Mouse (Mus musculus): ENCODE measurements around the gene Adam21.
A peak's percentile ranks its signal among the peaks of the same experiment; 100 is the strongest.
"Not testable (repeated sequence)": the region's sequence is repeated elsewhere in the genome, so short reads cannot be mapped to it uniquely, and the experiment has no call there.

Gene Adam21

DNA sequence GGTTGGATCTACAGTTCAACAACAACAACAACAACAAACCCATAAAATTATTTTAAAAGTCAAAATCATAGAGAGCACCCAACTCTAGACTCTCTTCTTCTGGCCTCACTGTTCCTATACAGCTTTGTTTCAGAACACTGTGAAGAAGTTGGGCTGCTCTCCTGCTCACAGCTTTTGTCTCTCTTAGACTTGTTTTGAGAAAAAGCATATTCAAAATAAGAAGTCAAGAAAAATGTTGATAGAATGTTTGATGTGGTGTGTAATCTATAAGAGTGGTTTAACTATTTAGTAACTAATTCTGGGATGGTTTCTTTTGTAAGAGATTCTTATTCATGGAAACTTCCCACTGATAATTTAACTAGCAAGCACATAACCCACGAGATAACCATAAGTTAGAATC lies at the start of gene Adam21:
Gene Adam21 (minus strand): TSS at position 101 of the 400 bp plus-strand sequence.
- DNase-seq (ENCODE audit: low read depth, low spot score), result no peak

DNA sequence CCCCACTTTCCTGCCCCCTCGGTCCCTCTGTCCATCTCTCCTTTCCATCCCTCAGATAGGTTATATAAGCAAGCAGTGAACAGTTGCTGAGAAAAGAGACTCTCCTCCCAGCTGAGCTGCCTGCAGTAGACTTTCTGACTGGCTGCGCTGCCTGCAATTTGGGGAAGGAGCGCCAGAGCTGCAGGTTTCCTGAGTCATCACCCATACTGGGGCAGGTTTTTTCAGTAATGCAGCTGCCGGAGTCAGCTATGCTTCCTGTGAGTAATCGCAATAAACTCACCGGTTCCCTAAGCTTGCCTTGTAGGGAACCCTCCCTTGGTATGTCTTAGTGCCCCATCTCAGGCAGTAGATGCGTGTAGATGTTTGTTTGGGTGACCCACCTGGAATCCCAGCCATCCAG lies 48.7 kb upstream of the Adam21 start:
- no peak for DNase-seq (ENCODE audit: low read depth, low spot score)

DNA sequence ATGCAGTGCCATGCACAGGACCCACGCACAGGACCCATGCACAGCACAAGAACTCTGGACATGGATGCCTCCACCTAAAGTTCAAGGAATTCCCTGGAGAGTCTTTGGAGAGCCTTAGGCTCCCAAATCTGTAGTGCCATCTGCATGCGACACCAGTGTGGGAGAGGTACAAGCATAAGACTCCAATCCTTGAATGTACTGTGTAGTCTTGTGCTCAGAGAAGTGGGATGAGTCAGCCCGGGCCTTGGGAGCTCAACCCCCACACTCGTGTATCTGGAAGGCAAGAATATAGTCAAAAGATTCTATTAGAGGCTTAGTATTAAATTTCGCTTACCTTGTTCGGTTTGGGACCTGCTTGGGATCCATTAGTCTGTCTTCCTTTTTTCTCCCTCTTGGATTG lies 47.5 kb upstream of the Adam21 start:
- DNase-seq (ENCODE audit: low read depth, low spot score), result no peak

DNA sequence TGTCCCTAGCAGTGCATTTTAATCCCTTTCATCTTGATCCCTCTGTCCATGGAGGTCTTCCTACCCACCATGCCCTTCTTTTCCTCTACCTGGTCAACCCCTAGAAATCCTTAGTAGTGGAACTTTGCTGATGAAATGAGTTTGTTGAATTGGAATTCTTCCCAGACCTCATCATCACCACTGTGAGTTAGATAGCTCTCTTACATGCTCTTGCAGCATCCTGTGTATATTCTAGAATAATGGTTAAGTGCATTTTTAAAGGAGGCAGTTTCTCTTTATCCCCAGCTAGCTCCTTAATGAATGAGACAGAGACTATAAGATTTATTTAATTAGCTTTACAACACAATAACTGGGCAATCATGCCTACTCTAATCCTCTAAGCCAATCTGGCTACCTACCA lies 41.2 kb upstream of the Adam21 start:
- no peak for DNase-seq (ENCODE audit: low read depth, low spot score)

DNA sequence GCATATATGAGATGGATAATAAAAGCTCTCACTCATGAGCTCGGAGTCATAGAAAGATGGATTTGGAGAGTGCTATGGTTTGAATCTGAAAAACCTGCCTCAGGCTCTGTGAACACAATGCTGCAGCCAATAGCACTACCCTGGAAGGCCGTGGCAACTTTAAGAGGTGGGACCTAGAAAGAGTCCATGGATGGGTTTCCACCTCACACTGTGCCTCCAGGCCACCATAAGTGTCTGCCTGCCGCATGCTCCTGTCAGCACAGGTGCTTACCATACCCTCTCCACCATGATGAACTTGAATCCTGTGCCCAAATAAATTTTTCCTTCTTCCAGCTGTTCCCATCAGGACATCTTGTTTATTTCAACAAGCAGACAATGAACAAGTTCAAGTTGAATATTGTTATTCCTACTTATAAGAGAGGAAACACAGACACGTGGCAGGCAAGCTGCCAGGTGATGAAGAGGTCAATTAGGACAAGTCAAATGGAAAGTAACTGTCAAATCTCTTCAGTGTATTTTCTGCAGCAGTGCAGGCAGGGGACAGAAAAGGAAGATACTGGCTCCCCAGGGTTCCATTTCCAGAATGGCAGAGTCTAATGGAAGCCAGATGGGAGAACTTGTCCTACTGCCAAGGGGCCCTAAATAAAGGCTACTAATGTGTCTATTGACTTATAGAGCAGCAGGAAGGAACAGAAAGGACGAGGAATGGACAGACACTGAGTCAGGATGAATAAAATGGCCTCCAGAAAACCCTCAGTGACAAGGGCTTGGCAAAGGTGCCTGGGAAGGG lies 36.9 kb upstream of the Adam21 start:
- no peak for DNase-seq (ENCODE audit: low read depth, low spot score)

DNA sequence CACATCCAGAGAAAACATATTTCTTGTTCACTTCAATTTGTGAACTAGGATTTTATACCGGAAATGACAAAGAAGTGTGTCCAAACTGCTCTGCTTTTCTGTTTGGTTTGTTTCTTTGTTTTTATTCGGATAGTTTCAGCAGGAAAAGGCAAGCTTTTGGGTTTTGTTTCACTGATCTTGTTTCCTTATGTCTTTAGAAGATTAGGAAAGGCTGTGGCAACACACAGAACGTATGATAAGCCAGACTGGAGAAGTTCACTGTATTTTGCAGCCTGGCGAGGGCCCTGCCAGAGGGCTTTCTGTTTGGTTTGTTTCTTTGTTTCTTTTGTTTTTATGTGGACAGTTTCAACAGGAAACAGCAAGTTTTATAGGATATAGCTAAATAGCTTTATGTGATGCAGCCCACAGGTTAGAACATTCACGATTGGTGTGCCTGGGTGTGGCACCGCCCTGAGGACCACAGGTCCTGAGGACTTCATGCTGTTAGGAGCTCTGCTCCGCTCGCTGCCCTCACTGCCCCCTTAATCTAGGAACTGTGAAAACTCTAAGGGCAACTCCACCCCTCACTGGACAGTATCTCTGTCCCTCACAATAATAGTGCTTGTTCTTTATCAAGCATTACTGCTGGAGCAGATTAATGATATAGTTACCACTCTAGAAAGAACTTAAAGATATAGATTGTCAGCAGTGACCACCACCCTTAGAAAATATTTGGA lies 28.4 kb upstream of the Adam21 start:
- DNase-seq (ENCODE audit: low read depth, low spot score), result no peak

DNA sequence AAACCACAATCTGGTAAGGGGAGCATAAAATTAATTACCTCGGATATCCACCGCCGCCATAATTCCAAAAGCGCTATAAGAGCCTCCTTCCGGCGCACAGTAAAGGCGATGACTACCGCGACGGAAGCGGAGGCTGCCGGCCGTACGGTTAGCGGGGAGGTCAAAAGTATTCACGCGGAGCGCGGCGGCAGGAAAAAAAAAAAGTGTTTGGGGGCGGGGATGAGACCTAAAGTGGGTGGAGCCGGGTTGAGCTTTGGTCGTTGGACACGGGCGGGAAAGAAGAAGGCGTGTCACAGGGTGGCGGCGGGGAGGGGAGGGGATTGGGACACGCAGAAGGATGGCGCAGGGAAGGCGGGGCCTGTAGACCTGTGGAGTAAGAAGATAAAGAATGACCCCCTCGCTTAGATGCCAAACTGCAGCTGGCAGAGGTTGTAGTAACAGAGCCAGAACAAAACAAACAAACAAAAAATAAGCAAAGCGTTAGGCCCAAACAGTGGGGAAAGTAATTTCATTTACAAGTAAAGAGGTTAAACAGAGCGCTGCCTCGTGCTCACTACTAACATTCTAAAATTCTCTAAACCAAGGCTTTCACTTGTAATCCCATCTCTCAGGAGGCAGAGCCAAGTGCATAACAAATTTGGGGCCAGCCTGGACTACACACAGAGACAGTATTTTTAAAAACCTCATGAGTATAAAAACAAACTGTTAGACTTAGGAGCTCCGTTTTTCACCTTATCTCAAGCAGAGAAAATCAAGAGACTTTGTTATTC lies 26.8 kb upstream of the Adam21 start, which contains the start of gene Med6:
Gene Med6 (minus strand): TSS at position 107 of the 770 bp plus-strand sequence.
- DNase-seq (ENCODE audit: low read depth, low spot score), result peak; percentile 97

DNA sequence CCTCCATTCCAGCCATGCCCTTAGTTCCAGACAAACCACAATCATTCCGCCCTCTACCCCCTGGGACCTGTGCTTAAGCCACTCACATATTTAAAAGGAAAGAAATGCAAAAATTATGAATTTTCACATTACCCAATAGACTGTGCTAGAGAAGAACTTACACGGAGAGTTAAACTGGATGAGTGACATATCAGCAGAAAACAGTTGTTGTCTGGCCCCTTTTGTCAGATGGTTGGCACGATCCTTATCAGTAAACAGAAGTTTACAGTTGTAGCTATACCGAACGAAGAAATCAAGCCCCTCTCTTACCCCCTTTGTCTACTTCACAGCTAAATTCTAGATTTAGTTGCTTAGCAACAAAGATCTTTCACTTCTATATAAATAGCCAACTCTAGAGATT lies 343 bp downstream of the Adam21 start:
- no peak for DNase-seq (ENCODE audit: low read depth, low spot score)

DNA sequence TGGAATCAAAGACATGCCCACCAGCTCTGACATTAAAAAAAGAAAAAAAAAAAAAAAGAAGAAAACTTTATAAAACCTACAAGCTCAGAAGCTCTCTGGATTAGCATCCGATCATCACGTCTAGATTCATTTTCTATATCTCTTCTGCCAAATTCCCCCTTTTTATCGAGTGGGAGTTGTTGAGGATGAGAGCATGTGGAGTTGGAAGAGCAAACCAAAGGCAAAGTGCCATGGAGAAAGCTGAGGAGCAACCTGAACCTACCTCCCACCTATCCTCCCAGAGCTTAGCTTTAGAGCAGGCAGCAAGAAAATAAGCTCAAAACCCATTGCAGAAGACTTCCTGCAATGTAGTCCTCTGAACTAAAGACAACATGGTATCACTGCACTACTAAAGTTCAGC lies 4.1 kb downstream of the Adam21 start:
- no peak for DNase-seq (ENCODE audit: low read depth, low spot score)

DNA sequence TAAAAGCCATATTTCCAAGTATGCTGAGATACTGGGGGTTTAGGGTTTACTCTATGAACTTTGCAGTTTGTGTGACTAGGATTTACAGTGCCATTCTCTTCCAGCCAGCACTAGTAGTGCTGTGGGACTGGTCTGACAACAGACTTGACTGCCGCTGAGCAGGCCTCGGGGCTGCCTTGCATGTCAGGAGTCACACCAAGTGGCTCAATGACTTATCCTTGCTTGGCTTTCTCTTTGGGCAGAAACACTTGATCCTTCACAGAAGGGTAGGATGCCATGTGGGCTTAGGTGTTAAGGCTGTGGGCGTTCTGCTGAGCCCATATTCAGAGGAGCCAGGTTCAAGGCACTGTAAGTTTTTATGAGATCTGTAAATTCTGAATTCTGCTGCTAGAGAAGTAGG lies 19.0 kb downstream of the Adam21 start:
- no peak for DNase-seq (ENCODE audit: low read depth, low spot score)

DNA sequence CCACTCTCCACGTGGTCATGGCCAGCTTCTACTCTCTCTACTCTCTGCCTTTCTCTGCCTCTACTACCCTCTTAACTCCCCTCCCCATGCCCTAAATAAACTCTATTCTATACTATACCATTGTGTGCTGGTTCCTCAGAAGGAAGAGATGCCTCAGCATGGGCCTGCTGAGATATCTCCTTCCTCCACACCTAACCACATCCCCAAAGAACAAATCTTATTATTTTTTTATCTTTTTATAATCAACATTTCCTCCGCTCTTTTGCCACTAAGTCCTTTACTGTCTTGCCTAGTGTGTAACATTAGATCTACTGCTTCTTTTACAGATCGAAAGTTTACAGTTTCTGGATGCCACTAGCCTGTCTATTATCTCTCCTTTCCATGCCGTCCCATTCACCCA lies 21.1 kb downstream of the Adam21 start:
- DNase-seq (ENCODE audit: low read depth, low spot score), result no peak

DNA sequence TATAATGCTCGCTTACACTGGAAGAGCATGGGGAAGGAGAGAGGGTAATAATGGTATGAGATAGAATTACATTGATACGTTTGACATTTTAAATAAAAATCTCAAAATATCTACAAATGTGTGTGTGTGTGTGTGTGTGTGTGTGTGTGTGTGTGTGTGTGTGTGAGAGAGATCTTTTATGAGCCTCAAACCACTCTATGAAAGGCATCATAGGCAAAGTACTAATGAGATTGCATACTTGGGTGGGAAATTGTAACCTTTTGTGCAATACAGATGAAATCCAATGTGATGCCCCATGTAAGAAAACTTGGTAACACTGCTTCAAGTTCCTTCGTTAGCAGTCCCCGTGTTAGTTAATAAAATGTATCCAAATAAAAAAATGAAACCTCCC lies 35.2 kb downstream of the Adam21 start:
- no peak for DNase-seq (ENCODE audit: low read depth, low spot score)

DNA sequence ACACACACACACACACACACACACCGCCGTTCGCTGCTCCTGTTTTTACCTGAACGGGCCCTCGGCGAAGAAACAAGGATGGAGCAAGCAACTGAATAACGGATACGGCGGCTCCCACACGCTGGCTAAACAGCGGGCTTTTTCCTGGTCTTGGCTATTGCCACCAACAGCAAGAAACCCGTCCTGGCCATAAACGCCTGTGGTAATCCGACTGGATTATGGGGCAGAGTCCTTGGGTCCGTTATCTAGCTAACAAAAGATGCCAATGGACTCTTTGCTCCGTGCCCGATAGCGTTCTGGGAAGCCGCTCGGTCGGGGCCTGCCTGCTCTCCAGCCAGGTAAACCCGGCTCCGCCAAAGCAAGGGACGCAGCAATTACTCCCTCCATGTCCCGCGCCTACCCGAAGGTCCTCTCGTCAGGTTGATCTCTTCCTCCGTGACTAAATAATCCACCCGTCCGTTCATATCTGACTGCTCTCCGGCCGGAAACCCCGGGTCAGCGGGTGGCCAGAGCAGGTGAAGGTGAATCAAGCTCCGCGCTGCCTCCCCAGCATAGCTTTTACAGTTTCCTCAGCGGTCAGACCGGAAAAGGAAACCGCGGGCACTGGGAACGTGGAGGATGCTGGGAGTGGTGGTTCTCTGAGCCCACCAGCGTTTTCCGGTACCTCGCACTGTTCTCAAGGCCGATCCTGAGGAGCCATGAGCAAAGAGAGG lies 35.8 kb downstream of the Adam21 start, which contains the start of the genes Gm20498 and Synj2bp:
Gene Gm20498 (minus strand): TSS at position 590 of the 713 bp plus-strand sequence.
Gene Synj2bp (minus strand): TSS at position 596 of the 713 bp plus-strand sequence.
- peak; percentile 82 for DNase-seq (ENCODE audit: low read depth, low spot score)

DNA sequence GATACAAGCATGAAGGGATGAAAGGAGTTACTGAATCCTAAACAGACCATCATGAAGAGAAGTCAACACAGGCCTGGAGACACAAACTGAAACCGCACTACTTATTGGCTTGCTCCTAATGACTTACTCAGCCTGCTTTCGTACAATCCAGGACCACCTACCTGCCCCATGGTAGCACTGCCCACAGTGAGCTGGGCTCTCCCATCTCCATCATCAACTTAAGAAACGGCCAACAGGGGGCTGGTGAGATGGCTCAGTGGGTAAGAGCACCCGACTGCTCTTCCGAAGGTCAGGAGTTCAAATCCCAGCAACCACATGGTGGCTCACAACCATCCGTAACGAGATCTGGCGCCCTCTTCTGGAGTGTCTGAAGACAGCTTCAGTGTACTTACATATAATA lies 37.7 kb downstream of the Adam21 start:
- not testable (repeated sequence) for DNase-seq (ENCODE audit: low read depth, low spot score)
